Mouse (Mus musculus): ENCODE measurements at regions not wholly inside any gene's neighbourhood (a gene's known extent, or its start where the extent isn't known, plus 50 kb on each side); places are given as distances from the start of the nearest gene placed in this dataset.

GRCm38 (mm10) chr11:64663166-64663565 lies 226.7 kb upstream of the F930015N05Rik start:
- TF ChIP-seq POLR2A (IDR thresholded peaks at IDR 0.05; ENCODE audit: extremely low read depth, insufficient read depth, low read length) (no peak), CTCF (IDR thresholded peaks at IDR 0.05; ENCODE audit: low read depth, low read length) (no peak)
